Mouse (Mus musculus) cerebellum, adult 2 months (tissue): Measurements from ENCODE around the gene Ddx60.

Experiments used
- CTCF ChIP-seq: fragments of 200-500 bp; IDR thresholded peaks from 2 replicates; pipeline ENCODE4 v1.5.1; 2011; ENCODE audit warnings: low read depth, mild to moderate bottlenecking, control low read depth, low read length, moderate library complexity, borderline replicate concordance; ENCODE audit not compliant: insufficient read depth
- POLR2A ChIP-seq: fragments of 200-500 bp; IDR thresholded peaks from 2 replicates; pipeline ENCODE4 v1.6.1; 2011; ENCODE audit warnings: low read length, control low read depth, borderline replicate concordance; ENCODE audit not compliant: insufficient read depth

- TF ChIP-seq CTCF: no peak
- TF ChIP-seq POLR2A: no peak
Measured at GRCm38 (mm10) chr8:61896742-61897141, 31.1 kb upstream of the Ddx60 start.
